Mouse (Mus musculus) ZHBTc4 (cell line): ENCODE measurements around the gene Trmt2a.

Experiments
- DNase-seq: peaks from one replicate; pipeline ENCODE4 v3.0.0-alpha.2; 2011; ENCODE audit warnings: low read depth, low spot score

Trmt2a gene

GRCm38 (mm10) chr16:18231451-18231850 is 17.0 kb upstream of the Trmt2a start:
- DNase-seq: no peak

GRCm38 (mm10) chr16:18233451-18233850 is 15.0 kb upstream of the Trmt2a start:
- DNase-seq: no peak

DNA sequence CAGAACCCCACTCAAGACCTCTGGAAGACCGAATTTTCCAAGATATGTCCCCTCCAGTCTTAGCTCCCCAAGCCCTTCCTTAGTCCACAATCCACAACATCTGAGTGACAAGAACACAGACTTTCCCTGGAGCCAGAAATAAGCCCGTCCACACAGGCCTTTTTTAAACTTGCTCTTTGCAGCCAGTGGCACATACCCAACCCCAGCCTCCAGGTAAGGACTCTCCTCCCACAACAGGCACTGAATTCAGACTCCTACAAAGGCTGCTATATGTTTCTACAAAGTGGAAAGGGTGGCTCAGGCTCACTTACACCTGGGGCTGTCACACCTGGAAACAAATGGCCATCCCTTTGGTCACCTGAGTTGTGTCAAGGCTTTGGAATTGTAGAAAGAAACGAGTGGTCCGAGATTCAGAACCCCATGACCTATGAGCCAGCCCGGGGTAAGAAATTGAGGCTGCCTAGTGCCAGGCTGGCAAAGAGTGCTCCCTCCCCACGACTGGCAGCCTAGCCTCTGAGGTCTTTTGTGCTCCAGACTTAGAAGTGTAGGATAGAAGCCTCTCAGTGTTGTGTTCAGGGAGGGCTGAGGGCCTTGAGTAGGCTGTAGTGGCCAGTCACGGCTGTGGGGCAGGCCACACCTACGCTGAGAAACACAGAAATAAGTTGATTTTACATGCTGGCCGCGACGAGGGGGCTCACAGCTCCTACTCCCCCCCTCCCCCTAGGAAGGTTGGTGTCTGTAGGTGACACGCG is 14.4 kb upstream of the Trmt2a start:
- no peak for DNase-seq

- DNase-seq: peak; percentile 55
Observed at GRCm38 (mm10) chr16:18234671-18235388, 13.6 kb upstream of the Trmt2a start, which contains the start of gene Zdhhc8. Gene Zdhhc8 (minus strand): TSS chr16:18235136.

DNA sequence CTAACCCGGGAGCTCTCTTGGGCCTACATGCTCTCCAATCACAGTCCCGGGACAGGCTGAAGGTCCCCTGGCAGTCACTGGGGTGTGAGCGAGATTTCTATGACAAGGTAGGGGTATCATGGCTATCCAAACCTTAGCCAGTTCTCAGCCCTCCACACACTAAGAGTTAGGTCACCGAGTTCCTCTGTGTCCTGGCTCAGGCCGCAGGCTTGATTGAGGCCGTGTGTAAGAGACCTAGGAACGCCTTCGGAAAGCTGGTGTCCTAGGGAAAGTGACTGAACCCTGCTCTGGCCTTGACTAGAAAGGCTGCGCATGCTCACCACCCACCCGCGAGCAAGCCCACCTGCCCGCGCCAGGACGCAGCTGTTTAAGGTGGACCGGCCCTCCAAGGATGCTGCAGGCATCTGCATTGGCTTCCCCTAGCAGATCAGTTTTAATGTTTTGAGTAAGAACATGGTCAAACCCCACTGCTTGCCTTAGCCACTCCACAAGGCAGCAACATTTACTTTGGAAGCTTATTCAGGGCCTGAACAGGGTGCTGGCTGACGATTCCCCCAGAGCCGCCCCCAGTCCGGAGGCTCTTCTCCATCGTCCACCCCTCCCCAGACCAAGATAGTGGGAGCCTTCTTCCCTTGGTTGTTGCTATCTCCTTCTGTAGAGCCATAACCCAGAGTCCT is 13.0 kb upstream of the Trmt2a start:
- peak; percentile 61 for DNase-seq

- no peak for DNase-seq
Observed at GRCm38 (mm10) chr16:18236676-18237501, 11.6 kb upstream of the Trmt2a start.

- no peak for DNase-seq
Observed at GRCm38 (mm10) chr16:18241581-18241980, 6.9 kb upstream of the Trmt2a start.

DNA sequence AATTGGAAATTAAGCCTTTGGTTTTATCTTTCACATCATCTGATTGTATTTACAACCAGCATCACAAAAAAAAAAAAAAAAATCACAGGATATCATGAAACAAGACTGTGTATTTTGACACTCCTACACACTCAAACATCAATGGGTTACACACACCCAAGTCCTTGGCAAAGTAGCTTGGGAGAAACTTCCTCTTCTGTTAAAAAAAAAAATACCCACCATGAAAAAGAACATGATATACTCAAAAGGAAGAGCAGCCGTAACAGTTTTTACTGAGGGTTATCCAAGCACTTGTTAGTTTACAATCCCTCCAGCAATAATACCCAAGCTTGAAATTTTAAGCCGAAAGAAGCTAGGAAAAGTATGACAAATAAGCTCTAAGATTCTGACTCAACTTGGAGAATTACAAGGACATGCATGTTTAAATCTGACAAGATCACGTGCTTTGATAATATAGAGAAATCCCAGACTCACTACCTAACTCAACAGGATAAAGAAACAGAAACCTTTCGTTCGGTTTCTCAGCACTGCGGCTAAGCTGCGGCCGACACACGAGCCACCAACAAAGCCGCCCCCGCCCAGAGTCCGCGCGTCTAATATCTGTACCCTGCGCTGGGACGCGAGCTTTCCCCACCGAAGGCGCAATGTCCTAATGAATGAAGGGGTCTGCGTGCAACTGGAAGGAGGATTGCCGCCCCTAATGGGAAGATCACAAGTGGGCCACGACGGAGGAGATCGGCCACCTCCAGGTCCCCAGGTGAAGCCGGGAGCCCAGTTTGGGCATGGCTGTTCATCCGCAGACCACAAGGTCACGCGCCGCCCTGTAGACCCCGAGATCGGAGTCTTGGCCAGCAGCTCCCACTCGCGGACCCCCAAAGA is 719 bp upstream of the Trmt2a start:
- DNase-seq: peak; percentile 56

DNA sequence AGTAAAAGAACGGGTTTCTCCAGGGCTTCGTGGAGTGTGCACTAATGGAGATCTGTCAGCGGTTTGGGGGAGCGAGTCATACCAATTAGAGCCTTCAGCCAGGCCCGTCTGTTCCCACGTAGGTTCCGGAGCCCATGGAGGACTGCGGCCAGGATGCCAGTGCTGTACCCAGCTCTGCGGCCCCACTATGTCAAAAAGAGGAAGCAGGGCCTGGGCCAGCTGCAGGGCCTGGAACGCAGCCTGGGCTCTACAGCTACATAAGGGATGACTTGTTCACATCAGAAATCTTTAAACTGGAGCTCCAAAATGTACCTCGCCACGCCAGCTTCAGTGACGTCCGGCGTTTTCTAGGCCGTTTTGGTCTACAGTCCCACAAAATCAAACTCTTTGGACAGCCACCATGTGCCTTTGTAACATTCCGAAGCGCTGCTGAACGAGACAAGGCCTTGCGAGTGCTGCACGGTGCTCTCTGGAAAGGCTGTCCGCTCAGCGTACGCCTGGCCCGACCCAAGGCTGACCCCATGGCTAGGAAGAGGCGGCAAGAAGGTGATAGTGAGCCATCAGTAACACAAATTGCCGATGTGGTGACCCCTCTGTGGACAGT is 987 bp downstream of the Trmt2a start:
- DNase-seq: peak; percentile 28

GRCm38 (mm10) chr16:18250231-18250630 is 1.8 kb downstream of the Trmt2a start:
- no peak for DNase-seq

DNA sequence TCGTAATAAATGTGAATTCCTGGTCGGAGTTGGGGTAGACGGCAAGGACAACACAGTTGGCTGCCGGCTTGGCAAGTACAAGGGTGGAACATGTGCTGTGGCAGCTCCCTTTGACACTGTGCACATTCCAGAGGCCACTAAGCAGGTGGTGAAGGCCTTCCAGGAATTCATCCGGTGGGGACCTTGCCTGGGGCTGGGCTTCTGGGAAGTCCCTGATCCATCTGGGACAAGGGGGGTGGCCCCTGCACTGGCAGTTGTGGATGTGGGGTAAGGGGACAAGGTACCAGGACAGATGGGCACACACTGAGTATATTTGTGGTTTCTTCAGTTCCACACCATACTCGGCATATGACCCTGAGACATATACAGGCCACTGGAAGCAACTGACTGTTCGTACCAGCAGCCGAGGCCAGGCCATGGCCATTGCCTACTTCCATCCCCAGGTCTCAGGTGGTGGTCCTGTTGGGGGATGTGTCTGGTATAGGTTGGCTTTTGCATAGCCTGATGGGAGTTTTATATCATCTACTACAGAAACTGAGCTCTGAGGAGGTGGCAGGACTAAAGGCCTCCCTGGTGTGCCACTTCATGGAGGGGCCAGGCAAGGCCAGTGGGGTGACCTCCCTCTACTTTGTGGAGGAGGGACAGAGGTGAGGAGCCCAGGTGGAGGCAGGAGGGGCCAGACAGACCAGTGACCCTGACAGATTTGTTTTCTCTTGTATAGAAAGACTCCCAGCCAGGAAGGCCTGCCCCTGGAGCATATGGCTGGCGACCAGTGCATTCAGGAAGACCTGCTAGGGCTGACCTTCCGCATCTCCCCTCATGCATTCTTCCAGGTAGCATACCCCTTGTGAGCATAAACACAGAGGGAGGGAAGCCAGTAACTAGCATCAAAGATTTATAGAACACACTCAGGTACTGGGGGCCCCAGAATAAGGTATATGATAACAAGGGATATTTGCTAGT is 2.6 kb downstream of the Trmt2a start:
- no peak for DNase-seq

DNA sequence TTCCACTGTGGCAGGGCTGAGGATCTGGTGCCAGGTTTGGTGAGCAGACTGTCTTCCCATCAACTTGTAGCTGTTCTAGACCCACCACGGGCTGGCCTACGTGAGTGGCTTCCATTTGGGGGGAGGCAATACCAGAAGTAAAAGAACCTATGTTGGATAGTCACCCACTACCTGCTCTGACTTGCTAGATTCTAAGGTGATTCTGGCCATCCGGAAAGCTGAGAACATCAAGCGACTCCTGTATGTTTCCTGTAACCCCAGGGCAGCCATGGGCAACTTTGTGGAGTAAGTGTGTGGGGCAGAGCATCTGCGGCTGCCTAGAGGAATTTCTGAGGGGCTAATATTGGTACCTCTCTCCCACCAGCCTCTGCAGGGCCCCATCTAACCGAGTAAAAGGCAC is 4.3 kb downstream of the Trmt2a start:
- no peak for DNase-seq

DNA sequence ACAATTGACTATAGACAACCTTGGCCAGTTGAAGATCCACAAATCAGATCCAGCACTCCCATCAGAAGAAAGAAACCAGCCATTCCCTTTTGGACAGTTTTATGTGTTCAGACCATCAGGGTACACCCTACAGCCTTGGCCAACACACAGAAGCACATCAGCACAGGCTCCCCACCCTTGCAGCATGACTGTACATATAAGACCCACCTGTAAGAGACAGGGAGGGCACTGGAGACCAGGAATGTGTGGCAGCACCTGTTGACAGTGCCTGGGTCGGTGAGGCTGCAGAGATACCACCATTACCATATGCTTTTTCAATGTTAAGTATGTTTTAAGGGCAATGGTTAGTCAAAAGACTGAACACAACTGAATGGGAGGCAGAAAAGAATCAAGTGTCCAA is 5.4 kb downstream of the Trmt2a start:
- no peak for DNase-seq

DNA sequence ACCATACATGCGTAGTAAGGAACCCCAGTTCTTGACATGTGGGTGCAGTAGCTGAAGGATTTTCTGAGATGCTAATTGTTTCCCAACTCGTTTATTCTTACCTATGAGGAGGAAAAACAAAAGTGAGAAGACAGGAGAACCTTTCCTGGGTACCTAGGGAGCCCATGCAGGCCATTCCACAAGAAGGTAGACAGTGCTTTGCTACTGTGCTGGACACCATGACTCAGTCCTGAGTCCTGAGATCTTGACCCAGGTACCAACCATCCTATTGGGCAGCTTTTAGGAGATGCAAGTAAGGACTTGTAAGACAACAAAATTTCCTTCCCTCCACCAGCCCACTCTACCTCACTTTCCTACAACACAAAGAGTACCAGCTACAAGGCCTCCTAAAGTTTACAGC is 9.7 kb downstream of the Trmt2a start, which contains the start of gene Gm49776:
TSS of gene Gm49776 (minus strand) at position 101 of the 400 bp plus-strand sequence.
- DNase-seq: no peak

DNA sequence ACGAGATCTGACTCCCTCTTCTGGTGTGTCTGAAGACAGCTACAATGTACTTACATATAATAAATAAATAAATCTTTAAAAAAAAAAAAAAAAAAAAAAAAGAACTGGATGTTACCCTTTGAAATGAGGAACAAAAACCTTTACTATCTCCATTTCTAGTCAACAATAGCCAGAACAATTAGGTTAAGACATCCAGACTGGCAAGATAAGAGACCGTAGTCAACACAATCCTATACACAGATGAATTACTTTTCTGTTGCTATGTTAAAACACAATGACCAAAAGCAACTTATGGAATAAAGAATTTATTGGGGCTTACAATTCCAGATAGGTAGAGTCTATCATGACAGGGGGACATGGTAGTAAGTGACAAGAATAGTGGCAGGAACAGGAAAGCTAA is 16.5 kb downstream of the Trmt2a start:
- DNase-seq: no peak

DNA sequence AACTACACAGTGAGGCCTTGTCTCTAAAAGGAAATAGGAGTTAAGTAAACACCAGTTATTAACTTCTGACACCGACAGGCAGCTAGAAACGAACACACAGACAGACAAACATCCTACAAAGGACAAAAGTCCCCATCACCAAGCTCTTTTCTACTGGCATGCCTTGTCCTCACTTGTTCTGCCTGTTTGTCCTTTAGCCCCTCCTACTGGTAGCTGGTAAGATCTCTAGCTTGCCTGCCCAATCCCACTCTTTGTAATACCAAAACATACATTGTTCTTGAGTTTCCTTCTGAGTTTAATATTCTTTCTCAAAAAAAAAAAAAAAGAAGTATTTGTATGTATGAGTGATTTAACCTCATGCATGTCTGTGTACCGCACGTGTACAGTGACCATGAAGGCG is 19.7 kb downstream of the Trmt2a start:
- DNase-seq: peak; percentile 70

DNA sequence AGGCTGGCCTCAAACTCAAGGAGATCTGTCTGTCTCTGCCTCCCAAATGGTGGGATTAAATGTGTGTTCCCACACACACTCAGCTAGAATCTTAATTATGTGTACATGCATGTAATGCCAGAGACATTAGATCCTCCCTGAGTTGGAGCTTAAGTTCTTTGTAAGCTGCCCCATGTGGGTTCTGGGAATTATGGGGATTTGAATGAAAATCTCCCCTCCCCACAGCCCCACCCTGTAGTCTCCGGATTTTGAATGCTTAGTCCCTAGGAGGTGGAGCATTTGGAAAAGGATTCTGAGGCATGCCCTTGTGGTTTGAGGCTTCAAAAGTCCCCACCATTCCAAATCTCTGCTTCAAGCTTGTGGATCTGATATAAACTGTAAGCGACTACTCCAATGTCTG is 26.7 kb downstream of the Trmt2a start:
- peak; percentile 49 for DNase-seq

DNA sequence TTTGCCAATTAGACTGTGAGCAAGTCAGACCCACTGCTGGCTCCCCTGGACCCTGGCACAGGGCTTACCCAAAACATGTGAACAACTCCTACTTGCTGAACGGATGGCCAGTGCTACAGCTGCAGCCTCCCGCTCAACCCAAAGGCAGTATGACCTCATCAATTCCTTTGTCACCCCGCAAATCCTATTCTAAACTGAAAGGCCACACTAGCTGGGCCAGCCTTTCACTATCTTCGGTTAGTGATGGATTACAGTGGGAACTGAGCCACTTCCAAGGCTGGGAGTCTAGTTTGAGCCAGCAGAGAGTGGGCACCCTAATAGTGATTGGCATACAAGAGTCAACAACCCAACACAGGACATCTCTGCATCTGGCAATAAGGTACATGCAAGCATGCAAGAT is 39.7 kb downstream of the Trmt2a start:
- peak; percentile 18 for DNase-seq

GRCm38 (mm10) chr16:18288581-18289061 is 40.1 kb downstream of the Trmt2a start:
- no peak for DNase-seq
